Mouse (Mus musculus): ENCODE measurements around the gene Ranbp9. TPM values are rescaled to one million over a fixed set of nuclear protein-coding genes. Genes with fewer than 3 reads are reported as not detected.

Ranbp9 gene
- 15.4 and 16.4 TPM in 2 replicates for polyA plus RNA-seq (2014; fragmentation: Nextera tagmentation; extraction: Ambion mirVana)

- H3K9me3 ChIP-seq (replicated peaks; ENCODE audit: control insufficient read depth, low read length), result no peaks in the 10 kb centered on the region
- ATAC-seq, result peak; percentile 92
- under 1% methylated on average over 94 of the region's 132 CpGs for WGBS
Measured at GRCm38 (mm10) chr13:43480957-43481858, at the start of gene Ranbp9. Gene Ranbp9 (minus strand): TSS chr13:43481282.

GRCm38 (mm10) chr13:43530129-43530831 is 49.2 kb upstream of the Ranbp9 start:
- no peaks in the 10 kb centered on the region for H3K27me3 ChIP-seq (replicated peaks; ENCODE audit: control insufficient read depth, insufficient read depth, low read length)
- 0 out of 2 replicates have a peak overlapping the region, but pooled peaks have one; percentile 2 for H3K9ac ChIP-seq (ENCODE audit: low read length)
- no peak overlapping the region for H3K4me3 ChIP-seq (ENCODE audit: low read depth, low read length)
- peaks cover 27% of the 10 kb centered on the region for H3K4me1 ChIP-seq (ENCODE audit: control insufficient read depth, insufficient read depth, low read length)
- ATAC-seq, result no peak
- 41% methylated on average over 14 of the region's 14 CpGs for WGBS
- peak overlapping the region; percentile 70 for H3K27ac ChIP-seq (ENCODE audit: low read depth, low read length)
- DNase-seq (ENCODE audit: low spot score), result no peak
- H3K9me3 ChIP-seq (replicated peaks; ENCODE audit: control insufficient read depth, low read length), result no peaks in the 10 kb centered on the region
- no peaks in the 10 kb centered on the region for H3K36me3 ChIP-seq (ENCODE audit: control insufficient read depth, insufficient read depth, low read length)
- H3K4me2 ChIP-seq (ENCODE audit: low read length), result peak overlapping the region; percentile 32; the same call in 1 of the 2 replicates

More at GRCm38 (mm10) chr13:43480957-43481858, at the start of gene Ranbp9:
- no peaks in the 10 kb centered on the region for H3K36me3 ChIP-seq (ENCODE audit: control insufficient read depth, insufficient read depth, low read length)
- H3K4me1 ChIP-seq (ENCODE audit: control insufficient read depth, insufficient read depth, low read length), result peaks cover 12% of the 10 kb centered on the region
- no peaks in the 10 kb centered on the region for H3K27me3 ChIP-seq (replicated peaks; ENCODE audit: control insufficient read depth, insufficient read depth, low read length)
- peak within 1 kb of the TSS; percentile 94 for H3K4me3 ChIP-seq (ENCODE audit: low read depth, low read length)
- peak within 1 kb of the TSS; percentile 64 for H3K4me2 ChIP-seq (ENCODE audit: low read length)
- peak within 1 kb of the TSS; percentile 99 for H3K9ac ChIP-seq (ENCODE audit: low read length)
- peak; percentile 82 for DNase-seq (ENCODE audit: low spot score)
- peak within 1 kb of the TSS; percentile 99 for H3K27ac ChIP-seq (ENCODE audit: low read depth, low read length)

- 91% methylated on average over 5 of the region's 5 CpGs for WGBS
- no peak for ATAC-seq
Measured at GRCm38 (mm10) chr13:43526289-43526688, 45.2 kb upstream of the Ranbp9 start.

GRCm38 (mm10) chr13:43525363-43526134 is 44.5 kb upstream of the Ranbp9 start:
- peak overlapping the region; percentile 29; the same call in 1 of the 2 replicates for H3K9ac ChIP-seq (ENCODE audit: low read length)
- ATAC-seq (peak; percentile 40), DNase-seq (ENCODE audit: low spot score) (peak; percentile 41)
- no peak overlapping the region for H3K4me3 ChIP-seq (ENCODE audit: low read depth, low read length)
- no peaks in the 10 kb centered on the region for H3K36me3 ChIP-seq (ENCODE audit: control insufficient read depth, insufficient read depth, low read length)
- no peaks in the 10 kb centered on the region for H3K9me3 ChIP-seq (replicated peaks; ENCODE audit: control insufficient read depth, low read length)
- H3K27ac ChIP-seq (ENCODE audit: low read depth, low read length), result peak overlapping the region; percentile 44
- no peaks in the 10 kb centered on the region for H3K27me3 ChIP-seq (replicated peaks; ENCODE audit: control insufficient read depth, insufficient read depth, low read length)
- 37% methylated on average over 16 of the region's 16 CpGs for WGBS
- H3K4me1 ChIP-seq (ENCODE audit: control insufficient read depth, insufficient read depth, low read length), result peaks cover 27% of the 10 kb centered on the region
- H3K4me2 ChIP-seq (ENCODE audit: low read length), result no peak overlapping the region

More at GRCm38 (mm10) chr13:43526289-43526688, 45.2 kb upstream of the Ranbp9 start:
- H3K4me1 ChIP-seq (ENCODE audit: control insufficient read depth, insufficient read depth, low read length), result peaks cover 31% of the 10 kb centered on the region
- no peak overlapping the region for H3K9ac ChIP-seq (ENCODE audit: low read length)
- no peak overlapping the region for H3K4me3 ChIP-seq (ENCODE audit: low read depth, low read length)
- no peaks in the 10 kb centered on the region for H3K9me3 ChIP-seq (replicated peaks; ENCODE audit: control insufficient read depth, low read length)
- no peak for DNase-seq (ENCODE audit: low spot score)
- no peaks in the 10 kb centered on the region for H3K36me3 ChIP-seq (ENCODE audit: control insufficient read depth, insufficient read depth, low read length)
- H3K27ac ChIP-seq (ENCODE audit: low read depth, low read length), result no peak overlapping the region
- H3K4me2 ChIP-seq (ENCODE audit: low read length), result no peak overlapping the region
- H3K27me3 ChIP-seq (replicated peaks; ENCODE audit: control insufficient read depth, insufficient read depth, low read length), result no peaks in the 10 kb centered on the region

- 54% methylated on average over 16 of the region's 16 CpGs for WGBS
Measured at GRCm38 (mm10) chr13:43524491-43525362, 43.6 kb upstream of the Ranbp9 start.

GRCm38 (mm10) chr13:43523906-43524480 is 42.9 kb upstream of the Ranbp9 start:
- H3K9me3 ChIP-seq (replicated peaks; ENCODE audit: control insufficient read depth, low read length), result no peaks in the 10 kb centered on the region
- H3K9ac ChIP-seq (ENCODE audit: low read length), result no peak overlapping the region
- H3K4me1 ChIP-seq (ENCODE audit: control insufficient read depth, insufficient read depth, low read length), result peaks cover 20% of the 10 kb centered on the region
- no peaks in the 10 kb centered on the region for H3K27me3 ChIP-seq (replicated peaks; ENCODE audit: control insufficient read depth, insufficient read depth, low read length)
- no peak overlapping the region for H3K27ac ChIP-seq (ENCODE audit: low read depth, low read length)
- no peak overlapping the region for H3K4me3 ChIP-seq (ENCODE audit: low read depth, low read length)
- no peaks in the 10 kb centered on the region for H3K36me3 ChIP-seq (ENCODE audit: control insufficient read depth, insufficient read depth, low read length)
- no peak for DNase-seq (ENCODE audit: low spot score)
- no peak for ATAC-seq
- WGBS, result 34% methylated on average over 7 of the region's 7 CpGs
- no peak overlapping the region for H3K4me2 ChIP-seq (ENCODE audit: low read length)

More at GRCm38 (mm10) chr13:43524491-43525362, 43.6 kb upstream of the Ranbp9 start:
- peak; percentile 73 for DNase-seq (ENCODE audit: low spot score)
- Histone ChIP-seq H3K9me3 (replicated peaks; ENCODE audit: control insufficient read depth, low read length) (no peaks in the 10 kb centered on the region), H3K4me2 (ENCODE audit: low read length) (no peak overlapping the region), H3K27me3 (replicated peaks; ENCODE audit: control insufficient read depth, insufficient read depth, low read length) (no peaks in the 10 kb centered on the region), H3K4me1 (ENCODE audit: control insufficient read depth, insufficient read depth, low read length) (peaks cover 20% of the 10 kb centered on the region), H3K9ac (ENCODE audit: low read length) (no peak overlapping the region), H3K36me3 (ENCODE audit: control insufficient read depth, insufficient read depth, low read length) (no peaks in the 10 kb centered on the region), H3K4me3 (ENCODE audit: low read depth, low read length) (no peak overlapping the region), H3K27ac (ENCODE audit: low read depth, low read length) (peak overlapping the region; percentile 44; the same call in 1 of the 2 replicates)
- peak; percentile 70 for ATAC-seq

GRCm38 (mm10) chr13:43521940-43522339 is 40.9 kb upstream of the Ranbp9 start:
- 91% methylated on average over 5 of the region's 5 CpGs for WGBS
- H3K4me2 ChIP-seq (ENCODE audit: low read length), result no peak overlapping the region
- H3K9me3 ChIP-seq (replicated peaks; ENCODE audit: control insufficient read depth, low read length), result no peaks in the 10 kb centered on the region
- ATAC-seq, result no peak
- no peaks in the 10 kb centered on the region for H3K27me3 ChIP-seq (replicated peaks; ENCODE audit: control insufficient read depth, insufficient read depth, low read length)
- H3K27ac ChIP-seq (ENCODE audit: low read depth, low read length), result no peak overlapping the region
- no peak overlapping the region for H3K9ac ChIP-seq (ENCODE audit: low read length)
- H3K36me3 ChIP-seq (ENCODE audit: control insufficient read depth, insufficient read depth, low read length), result no peaks in the 10 kb centered on the region
- peaks cover 20% of the 10 kb centered on the region for H3K4me1 ChIP-seq (ENCODE audit: control insufficient read depth, insufficient read depth, low read length)
- no peak overlapping the region for H3K4me3 ChIP-seq (ENCODE audit: low read depth, low read length)
- DNase-seq (ENCODE audit: low spot score), result no peak

All from forebrain, embryonic 14.5 days (tissue).